ENCODE assay signal across 11 mouse cellular contexts in genomic region chr8:110676702-110677101, GRCm38 (mm10). TPM values are rescaled to one million over a fixed set of nuclear protein-coding genes. Genes with fewer than 3 reads are reported as not detected.
DNase-seq lines count a peak whose midpoint lies in the region; ATAC-seq and TF ChIP-seq lines count a peak whose summit lies in the region.
"Had no signal": no experiment of that assay in that cellular context is flagged by ENCODE, and none has a peak within 500 bp of the region (broad histone marks: within the 10 kb centered on the region; RNA-seq: fewer than 3 reads in every experiment).

No protein-coding gene starts in this region.

- H3K27ac ChIP-seq in left cerebral cortex, adult 2 months = peak overlapping the region; percentile 51; the same call in 1 of the 2 replicates
- H3K27ac ChIP-seq in embryonic facial prominence, embryonic 15.5 days (replicated peaks) = peak overlapping the region; percentile 90

- 0 out of 2 replicates have a peak, but pooled peaks cover 4% of the 10 kb centered on the region for H3K36me3 ChIP-seq in embryonic facial prominence, embryonic 15.5 days

- 0 out of 2 replicates have a peak overlapping the region, but pooled peaks have one; percentile 8 for H3K4me2 ChIP-seq in embryonic facial prominence, embryonic 15.5 days (replicated peaks)

- intact Hi-C loops in left cerebral cortex, adult 2 months (cut with DNase I) = no loop called here
- intact Hi-C loops in heart, postnatal 10 days (cut with DNase I) = no loop called here

- H3K4me3 ChIP-seq in left cerebral cortex, adult 2 months = no peak overlapping the region
- H3K4me3 ChIP-seq in embryonic facial prominence, embryonic 15.5 days (replicated peaks) = no peak overlapping the region

- H3K4me1 ChIP-seq in embryonic facial prominence, embryonic 15.5 days = peaks cover 71% of the 10 kb centered on the region

- no peak overlapping the region for H3K9ac ChIP-seq in embryonic facial prominence, embryonic 15.5 days
- H3K9ac ChIP-seq: forebrain, postnatal 0 days had no signal

- peak; percentile 93 for ATAC-seq in embryonic facial prominence, embryonic 15.5 days (ENCODE audit: insufficient number of reproducible peaks, low FRiP score, low TSS enrichment, low read depth)
- no peak for ATAC-seq in erythroblast, adult 5-6 weeks (replicated peaks; ENCODE audit: low FRiP score, poor library complexity, severe bottlenecking)
- ATAC-seq: forebrain, postnatal 0 days had no signal

- no peaks in the 10 kb centered on the region for H3K27me3 ChIP-seq in embryonic facial prominence, embryonic 15.5 days

- 31% methylated on average over 5 of the region's 5 CpGs for WGBS in embryonic facial prominence, embryonic 15.5 days

- TF ChIP-seq CTCF in left cerebral cortex, adult 2 months (IDR thresholded peaks at IDR 0.05) = no peak

- no peaks in the 10 kb centered on the region for H3K9me3 ChIP-seq in embryonic facial prominence, embryonic 15.5 days (replicated peaks)

- no peak for DNase-seq in left cerebral cortex, adult 2 months (ENCODE audit: extremely low spot score in 1 of 2, low spot score in 2 of 2)
- DNase-seq in left cerebral cortex, adult 9 months (ENCODE audit: low spot score in 2 of 2) = no peak
- peak; percentile 55 to 57 for DNase-seq in heart, postnatal 10 days
- peak; percentile 93 for DNase-seq in skeletal muscle tissue, adult 2 months (ENCODE audit: low read depth, low spot score)
- no peak for DNase-seq in urinary bladder, postnatal 25 days (ENCODE audit: low spot score)
- no peak for DNase-seq in right cerebral cortex, postnatal 36 days (ENCODE audit: low spot score in 2 of 2)
- DNase-seq: adrenal gland, postnatal 25 days; forebrain, postnatal 0 days; kidney, postnatal 4 days had no signal

RNA-seq across cellular contexts. Expression of gene Mtss1l, which starts 44.6 kb away (rescaled TPM):
- 100 to 1,000 TPM; 207 to 234 TPM for total RNA-seq in left cerebral cortex, adult 2 months (2021)
- 13.8 and 15.8 TPM in 2 replicates for polyA plus RNA-seq in embryonic facial prominence, embryonic 15.5 days (2015; fragmentation: Nextera tagmentation; extraction: Ambion mirVana)
- total RNA-seq in heart, postnatal 10 days (2021) = 10 to 100 TPM; 36.2 to 39.6 TPM
- total RNA-seq in erythroblast, adult 5-6 weeks (2015; ENCODE audit: low replicate concordance) = not detected in 2 replicates
- total RNA-seq in erythroblast, adult 5-6 weeks (2017; ENCODE audit: low replicate concordance) = 0.26 TPM in 1 of 2 replicates, not detected in the other

RNA-seq across cellular contexts. Expression of gene Vac14, which starts 58.3 kb away (rescaled TPM):
- total RNA-seq in left cerebral cortex, adult 2 months (2021) = 10 to 100 TPM; 25.4 to 26.1 TPM
- 17.5 and 18.6 TPM in 2 replicates for polyA plus RNA-seq in embryonic facial prominence, embryonic 15.5 days (2015; fragmentation: Nextera tagmentation; extraction: Ambion mirVana)
- 10 to 100 TPM; 20.8 to 22.4 TPM for total RNA-seq in heart, postnatal 10 days (2021)
- total RNA-seq in erythroblast, adult 5-6 weeks (2015; ENCODE audit: low replicate concordance) = 6.1 and 10.9 TPM in 2 replicates
- 4.2 and 5.5 TPM in 2 replicates for total RNA-seq in erythroblast, adult 5-6 weeks (2017; ENCODE audit: low replicate concordance)

Comparison
In these comparisons a context has a peak if more than half of its experiments do, and no peak if none do; other contexts are left out.
1. DNase-seq: peak in heart, postnatal 10 days (2 of 2) and skeletal muscle tissue, adult 2 months (single experiment); none in left cerebral cortex, adult 2 months (0 of 2), left cerebral cortex, adult 9 months (0 of 2), urinary bladder, postnatal 25 days (single experiment) and right cerebral cortex, postnatal 36 days (0 of 2).
2. RNA of gene Mtss1l, which starts 44.6 kb away (total RNA-seq): 207 to 234 TPM in left cerebral cortex, adult 2 months and 36.2 to 39.6 TPM in heart, postnatal 10 days; 0.26 TPM in erythroblast, adult 5-6 weeks; every median in the first group is over 10 times any median in the second.